Mouse (Mus musculus) ES-E14 (cell line): Measurements from ENCODE around the gene Stum.

Source experiments
- HCFC1 ChIP-seq: IDR thresholded peaks from 2 replicates; pipeline ENCODE4 v1.6.1; 2012; ENCODE audit warnings: low read length, inconsistent platforms, borderline replicate concordance; ENCODE audit not compliant: insufficient read depth
- MAFK ChIP-seq: IDR thresholded peaks from 2 replicates; pipeline ENCODE4 v1.6.1; 2014; ENCODE audit warnings: mild to moderate bottlenecking, low read depth, low read length, inconsistent platforms; ENCODE audit not compliant: insufficient read depth
- ZC3H11A ChIP-seq: IDR thresholded peaks from 2 replicates; pipeline ENCODE4 v1.6.1; 2012; ENCODE audit warnings: low read depth, mild to moderate bottlenecking, inconsistent platforms, low read length, borderline replicate concordance
- ZNF384 ChIP-seq: IDR thresholded peaks from 2 replicates; pipeline ENCODE4 v1.6.1; 2012; ENCODE audit warnings: low read depth, low read length, inconsistent platforms

GRCm38 (mm10) chr1:180458274-180458673 lies 25.0 kb downstream of the Stum start:
- TF ChIP-seq ZC3H11A (no peak), MAFK (no peak), HCFC1 (no peak), ZNF384 (no peak)
